Mouse (Mus musculus) bone marrow, adult 2 months (tissue): Measurements from ENCODE around the gene Pxn. TPM values are rescaled to one million over a fixed set of nuclear protein-coding genes. Genes with fewer than 3 reads are reported as not detected.

Source experiments
- H3K27ac ChIP-seq: fragments of 200-500 bp; 2 replicates; pipeline ENCODE4 v1.5.1; 2012; ENCODE audit warnings: low read depth, mild to moderate bottlenecking, control low read depth, inconsistent platforms, low read length; ENCODE audit not compliant: control insufficient read depth, poor library complexity, insufficient read depth
- H3K4me1 ChIP-seq: fragments of 200-500 bp; 2 replicates; pipeline ENCODE4 v1.6.1; 2011; ENCODE audit warnings: low read length; ENCODE audit not compliant: control insufficient read depth, insufficient read depth
- H3K4me3 ChIP-seq: fragments of 200-500 bp; replicated peaks from 2 replicates; pipeline ENCODE3; 2011; ENCODE audit warnings: mild to moderate bottlenecking, low read depth, low read length, control low read depth; ENCODE audit not compliant: control insufficient read depth
- CTCF ChIP-seq: fragments of 200-500 bp; IDR thresholded peaks from 2 replicates; pipeline ENCODE4 v1.5.1; 2011; ENCODE audit warnings: low read length, control low read depth; ENCODE audit not compliant: control insufficient read depth, insufficient read depth
- POLR2A ChIP-seq: fragments of 200-500 bp; IDR thresholded peaks from 2 replicates; pipeline ENCODE4 v1.6.1; 2011; ENCODE audit warnings: low read depth, mild to moderate bottlenecking, control low read depth, low read length, borderline replicate concordance; ENCODE audit not compliant: control insufficient read depth
- WGBS: fragments of 180-500 bp; shearing (Covaris S2); methylation state at CpG from one replicate; pipeline ENCODE4 v1.1.7; 2018; 5-methylcytosine and 5-hydroxymethylcytosine counted together
- polyA plus RNA-seq: library from polyadenylated mRNA; stranded (reverse); fragments of >200 nt; gene quantifications from 2 replicates; pipeline ENCODE4 v1.2.4, GENCODE M21; 2011; ENCODE audit warnings: low replicate concordance; ENCODE audit not compliant: missing spikeins, insufficient read depth, insufficient read length

The Pxn gene
- polyA plus RNA-seq, 1 experiment: 71.6 TPM

DNA sequence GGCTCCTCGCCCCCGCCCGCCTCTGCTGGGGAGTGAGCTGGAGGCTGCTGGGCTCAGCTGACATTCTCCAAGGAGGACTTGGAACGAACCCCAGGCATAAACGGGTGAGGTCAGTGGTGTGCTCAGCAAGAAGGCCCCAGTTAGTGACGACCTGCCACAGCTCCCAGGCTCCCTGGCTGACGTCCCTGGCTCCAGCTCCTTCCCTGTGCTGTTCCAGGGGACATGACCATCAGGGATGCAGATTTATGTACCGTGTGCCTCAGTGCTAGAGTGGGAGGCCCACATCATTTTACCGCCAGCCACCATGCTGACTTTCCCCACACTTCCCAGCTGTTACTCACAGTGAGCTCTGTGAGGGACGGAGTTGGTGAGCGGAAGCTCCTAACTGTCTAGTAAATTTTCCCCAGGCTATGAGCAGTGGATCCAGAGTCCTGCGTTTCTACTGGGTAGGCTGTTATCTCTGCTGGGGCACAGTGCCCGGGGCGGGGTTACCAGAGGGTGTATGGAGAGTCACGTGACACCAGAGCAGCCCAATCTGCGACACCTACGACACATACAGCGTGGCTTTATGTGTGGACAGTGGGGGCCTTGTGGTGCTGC, 25.3 kb downstream of the Pxn start:
- Histone ChIP-seq H3K27ac (peak overlapping the region; percentile 33; the same call in 1 of the 2 replicates), H3K4me3 (no peak overlapping the region), H3K4me1 (peaks cover 23% of the 10 kb centered on the region)
- no peak for TF ChIP-seq POLR2A
- no peak for TF ChIP-seq CTCF
- 49% methylated on average over 18 of the region's 18 CpGs for WGBS

- Histone ChIP-seq H3K27ac (peak overlapping the region; percentile 80), H3K4me3 (peak overlapping the region; percentile 64)
- 32% methylated on average over 16 of the region's 16 CpGs for WGBS
These were observed 27.8 kb downstream of the Pxn start for GRCm38 (mm10) chr5:115534290-115534731.

GRCm38 (mm10) chr5:115534856-115535255, 28.4 kb downstream of the Pxn start:
- Histone ChIP-seq H3K27ac (peak overlapping the region; percentile 80), H3K4me3 (peak overlapping the region; percentile 64)
- whole genome bisulfite sequencing: 4% methylated on average over 8 of the region's 8 CpGs

More at GRCm38 (mm10) chr5:115534290-115534731, 27.8 kb downstream of the Pxn start:
- peaks cover 19% of the 10 kb centered on the region for H3K4me1 ChIP-seq
- TF ChIP-seq POLR2A: no peak
- no peak for TF ChIP-seq CTCF

GRCm38 (mm10) chr5:115535635-115536034, 29.2 kb downstream of the Pxn start:
- peak overlapping the region; percentile 80 for H3K27ac ChIP-seq
- peak overlapping the region; percentile 55 for H3K4me3 ChIP-seq
- TF ChIP-seq CTCF: no peak
- no peak for TF ChIP-seq POLR2A
- WGBS: 3% methylated on average over 7 of the region's 7 CpGs
- peaks cover 14% of the 10 kb centered on the region for H3K4me1 ChIP-seq

More at GRCm38 (mm10) chr5:115534856-115535255, 28.4 kb downstream of the Pxn start:
- TF ChIP-seq CTCF: no peak
- no peak for TF ChIP-seq POLR2A
- H3K4me1 ChIP-seq: peaks cover 17% of the 10 kb centered on the region

GRCm38 (mm10) chr5:115538017-115538692, 31.7 kb downstream of the Pxn start:
- 42% methylated on average over 13 of the region's 13 CpGs for WGBS
- no peak for TF ChIP-seq POLR2A
- no peak for TF ChIP-seq CTCF
- Histone ChIP-seq H3K27ac (peak overlapping the region; percentile 35), H3K4me1 (peaks cover 9% of the 10 kb centered on the region), H3K4me3 (no peak overlapping the region)

GRCm38 (mm10) chr5:115538693-115539043, 32.2 kb downstream of the Pxn start:
- peak overlapping the region; percentile 35 for H3K27ac ChIP-seq

GRCm38 (mm10) chr5:115542635-115543384, 36.3 kb downstream of the Pxn start:
- H3K4me3 ChIP-seq: peak overlapping the region; percentile 66
- peak overlapping the region; percentile 88 for H3K27ac ChIP-seq
- 4% methylated on average over 19 of the region's 19 CpGs for WGBS
- H3K4me1 ChIP-seq: peaks cover 2% of the 10 kb centered on the region
- TF ChIP-seq CTCF (no peak), POLR2A (peak; percentile 55; the same call in 1 of the 2 replicates)

More at GRCm38 (mm10) chr5:115538693-115539043, 32.2 kb downstream of the Pxn start:
- Histone ChIP-seq H3K4me3 (no peak overlapping the region), H3K4me1 (peaks cover 6% of the 10 kb centered on the region)
- under 1% methylated on average over 12 of the region's 12 CpGs for WGBS
- TF ChIP-seq POLR2A (no peak), CTCF (peak; percentile 97)

GRCm38 (mm10) chr5:115543509-115544253, 37.2 kb downstream of the Pxn start:
- H3K27ac ChIP-seq: peak overlapping the region; percentile 88
- 12% methylated on average over 17 of the region's 17 CpGs for WGBS
- H3K4me3 ChIP-seq: peak overlapping the region; percentile 66
- TF ChIP-seq POLR2A (peak; percentile 4; the same call in 1 of the 2 replicates), CTCF (no peak)
- H3K4me1 ChIP-seq: peaks cover 2% of the 10 kb centered on the region
